Mouse (Mus musculus) CH12F3 (cell line): ENCODE results near the gene Ncbp2.

Experiments used
- in situ Hi-C: fragments of 300-500 bp; cut with MboI; formaldehyde crosslinking; loops from 2 replicates; pipeline ENCODE4 v1.14.3; 2020; ENCODE audit warnings: low sequenced_read_pairs

The Ncbp2 gene

DNA sequence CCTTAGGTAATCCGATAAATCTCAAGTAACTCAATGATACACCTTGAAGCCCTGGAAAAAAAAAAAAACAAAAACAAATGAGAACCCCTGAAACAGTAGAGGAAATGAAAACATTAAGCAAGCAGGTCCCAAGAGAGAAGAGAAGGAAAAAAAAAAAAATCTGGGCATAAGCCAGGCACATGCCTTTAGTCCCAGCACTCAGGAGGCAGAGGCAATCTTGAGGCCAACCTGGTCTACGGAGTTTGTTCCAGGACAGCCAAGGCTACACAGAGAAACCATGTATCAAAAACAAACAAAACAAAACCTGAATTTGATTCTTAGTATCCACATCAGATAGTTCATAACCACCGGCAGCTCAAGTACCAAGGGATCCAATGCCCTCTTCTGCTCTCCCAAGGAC is 56.4 kb downstream of the Ncbp2 start:
- in situ Hi-C loops = no loop called here

DNA sequence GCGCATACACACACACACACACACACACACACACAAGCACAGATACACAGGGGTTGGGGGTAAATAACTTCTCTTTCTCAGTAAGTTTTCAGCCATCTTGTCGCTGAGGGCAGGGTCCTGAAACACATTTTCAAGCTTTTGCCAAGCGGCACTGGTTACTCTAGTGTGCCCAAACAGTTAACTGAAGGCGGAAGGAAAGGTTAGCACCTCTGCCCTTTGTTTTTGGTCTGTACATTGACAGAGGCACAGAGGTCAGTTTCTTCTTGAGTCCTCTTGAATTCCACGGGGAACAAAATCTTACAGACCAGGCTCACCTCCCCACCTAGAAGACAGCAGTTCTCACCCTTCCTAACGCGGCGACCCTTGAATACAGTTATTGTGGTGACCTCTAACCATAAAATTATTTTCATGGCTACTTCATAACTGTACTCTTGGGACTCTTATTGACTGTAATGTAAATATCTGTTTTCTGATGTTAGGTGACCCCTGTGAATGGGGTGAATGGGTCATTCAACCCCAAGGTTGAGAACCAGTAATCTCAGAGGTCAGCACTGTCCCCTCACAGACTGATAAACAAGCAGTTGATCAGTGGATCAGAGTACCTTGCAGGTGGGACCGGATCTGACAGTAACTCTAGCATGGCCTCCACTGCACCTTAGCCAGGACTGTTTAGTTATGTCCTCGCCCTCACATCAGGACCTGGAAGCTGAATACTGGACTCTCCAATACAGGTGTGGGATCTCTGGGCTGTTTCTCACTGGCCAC is 60.4 kb downstream of the Ncbp2 start:
- in situ Hi-C loops = no loop called here

DNA sequence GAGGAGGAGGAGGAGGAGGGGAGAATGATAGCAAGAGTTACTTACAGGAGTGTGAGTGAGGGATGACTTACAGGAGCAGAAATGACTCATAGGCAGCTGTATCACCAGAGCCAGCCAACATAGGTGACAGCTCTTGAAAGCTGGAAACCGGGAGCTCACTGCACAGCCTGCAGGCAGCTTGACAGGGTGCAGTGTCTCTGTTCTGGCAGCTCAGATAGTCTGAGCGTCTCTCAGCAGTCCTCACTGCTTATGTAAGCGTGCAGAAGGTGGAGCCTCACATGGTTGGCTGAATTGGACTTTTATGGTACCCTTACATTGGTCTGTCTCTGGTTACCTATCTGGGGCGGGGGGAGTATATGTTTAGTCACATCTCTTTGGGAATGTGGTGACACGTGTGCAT is 61.6 kb downstream of the Ncbp2 start:
- in situ Hi-C loops = no loop called here

DNA sequence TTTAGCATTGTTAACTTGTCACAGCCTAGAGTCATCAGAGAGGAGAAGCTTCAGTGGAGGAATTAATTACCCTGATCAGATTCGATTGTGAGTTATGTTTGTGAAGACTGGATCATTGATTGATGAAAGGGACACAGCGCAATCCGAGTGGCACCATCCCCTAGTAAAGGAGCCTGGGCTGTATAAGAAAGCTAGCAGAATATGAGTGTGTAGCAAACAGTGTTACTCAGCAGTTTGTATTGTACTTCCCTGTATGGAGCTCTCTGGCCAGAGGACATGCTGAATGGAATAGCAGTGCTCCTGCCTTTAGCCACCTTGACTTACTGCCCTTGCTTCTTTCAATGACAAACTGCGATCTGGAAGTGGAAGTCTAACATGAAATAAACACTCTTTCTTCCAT is 62.0 kb downstream of the Ncbp2 start:
- in situ Hi-C loops = no loop called here
